Mouse (Mus musculus): ENCODE measurements around the gene 2610528J11Rik. TPM values are rescaled to one million over a fixed set of nuclear protein-coding genes. Genes with fewer than 3 reads are reported as not detected.
"Not testable (repeated sequence)": the region's sequence is repeated elsewhere in the genome, so short reads cannot be mapped to it uniquely, and the experiment has no call there.

Gene 2610528J11Rik
- total and polyA plus RNA-seq, 2 experiments from 2014 or later = not detected

GRCm38 (mm10) chr4:118539904-118540303 is 13.1 kb downstream of the 2610528J11Rik start:
- DNase-seq (ENCODE audit: low spot score) (no peak), ATAC-seq (no peak)
- Histone ChIP-seq H3K36me3 (ENCODE audit: insufficient read depth, low read length) (no peaks in the 10 kb centered on the region), H3K27ac (no peak overlapping the region), H3K4me1 (ENCODE audit: insufficient read depth, low read length) (no peaks in the 10 kb centered on the region), H3K4me2 (ENCODE audit: low read depth, low read length) (no peak overlapping the region), H3K9me3 (ENCODE audit: low read length) (no peaks in the 10 kb centered on the region), H3K9ac (replicated peaks; ENCODE audit: low read length) (no peak overlapping the region), H3K27me3 (ENCODE audit: insufficient read depth, low read length) (no peaks in the 10 kb centered on the region; the same call in 1 of the 2 replicates), H3K4me3 (ENCODE audit: low read length) (no peak overlapping the region)
- TF ChIP-seq CTCF (IDR thresholded peaks at IDR 0.05; ENCODE audit: low read depth) = no peak
- 11% methylated on average over 10 of the region's 10 CpGs for WGBS

GRCm38 (mm10) chr4:118542510-118543157 is 15.8 kb downstream of the 2610528J11Rik start:
- no peaks in the 10 kb centered on the region for H3K9me3 ChIP-seq (ENCODE audit: low read length)
- no peak overlapping the region for H3K4me3 ChIP-seq (ENCODE audit: low read length)
- H3K27me3 ChIP-seq (ENCODE audit: insufficient read depth, low read length) = no peaks in the 10 kb centered on the region; the same call in 1 of the 2 replicates
- no peak overlapping the region for H3K27ac ChIP-seq
- H3K9ac ChIP-seq (replicated peaks; ENCODE audit: low read length) = no peak overlapping the region
- TF ChIP-seq CTCF (IDR thresholded peaks at IDR 0.05; ENCODE audit: low read depth) = no peak
- 61% methylated on average over 9 of the region's 9 CpGs for WGBS
- H3K4me1 ChIP-seq (ENCODE audit: insufficient read depth, low read length) = no peaks in the 10 kb centered on the region
- H3K4me2 ChIP-seq (ENCODE audit: low read depth, low read length) = 0 out of 2 replicates have a peak overlapping the region, but pooled peaks have one; percentile 57
- DNase-seq (ENCODE audit: low spot score) = no peak
- H3K36me3 ChIP-seq (ENCODE audit: insufficient read depth, low read length) = no peaks in the 10 kb centered on the region
- no peak for ATAC-seq

- Histone ChIP-seq H3K4me3 (ENCODE audit: low read length) (peak overlapping the region; percentile 28), H3K9ac (replicated peaks; ENCODE audit: low read length) (no peak overlapping the region), H3K4me1 (ENCODE audit: insufficient read depth, low read length) (no peaks in the 10 kb centered on the region), H3K36me3 (ENCODE audit: insufficient read depth, low read length) (no peaks in the 10 kb centered on the region), H3K4me2 (ENCODE audit: low read depth, low read length) (peak overlapping the region; percentile 57), H3K27me3 (ENCODE audit: insufficient read depth, low read length) (no peaks in the 10 kb centered on the region; the same call in 1 of the 2 replicates), H3K9me3 (ENCODE audit: low read length) (no peaks in the 10 kb centered on the region), H3K27ac (no peak overlapping the region)
- 16% methylated on average over 13 of the region's 13 CpGs for WGBS
- ATAC-seq (no peak), DNase-seq (ENCODE audit: low spot score) (no peak)
- 0 out of 2 replicates have a peak, but pooled peaks have one; percentile 8 for TF ChIP-seq CTCF (IDR thresholded peaks at IDR 0.05; ENCODE audit: low read depth)
Observed at GRCm38 (mm10) chr4:118543158-118543530, 16.3 kb downstream of the 2610528J11Rik start.

GRCm38 (mm10) chr4:118543592-118544260 is 16.9 kb downstream of the 2610528J11Rik start, which contains the start of gene Tmem125:
TSS of gene Tmem125 (minus strand) at chr4:118544044.
- no peaks in the 10 kb centered on the region for H3K9me3 ChIP-seq (ENCODE audit: low read length)
- WGBS = 2% methylated on average over 24 of the region's 24 CpGs
- H3K27ac ChIP-seq = no peak within 1 kb of the TSS
- DNase-seq (ENCODE audit: low spot score) = no peak
- no peaks in the 10 kb centered on the region; the same call in 1 of the 2 replicates for H3K27me3 ChIP-seq (ENCODE audit: insufficient read depth, low read length)
- TF ChIP-seq CTCF (IDR thresholded peaks at IDR 0.05; ENCODE audit: low read depth) = no peak
- H3K4me1 ChIP-seq (ENCODE audit: insufficient read depth, low read length) = no peaks in the 10 kb centered on the region
- H3K9ac ChIP-seq (replicated peaks; ENCODE audit: low read length) = peak within 1 kb of the TSS; percentile 40
- no peaks in the 10 kb centered on the region for H3K36me3 ChIP-seq (ENCODE audit: insufficient read depth, low read length)
- H3K4me2 ChIP-seq (ENCODE audit: low read depth, low read length) = peak within 1 kb of the TSS; percentile 57
- peak; percentile 63; the same call in 1 of the 2 replicates for ATAC-seq
- peak within 1 kb of the TSS; percentile 28 for H3K4me3 ChIP-seq (ENCODE audit: low read length)

- H3K4me2 ChIP-seq (ENCODE audit: low read depth, low read length) = no peak overlapping the region
- no peaks in the 10 kb centered on the region; the same call in 1 of the 2 replicates for H3K27me3 ChIP-seq (ENCODE audit: insufficient read depth, low read length)
- ATAC-seq (no peak), DNase-seq (ENCODE audit: low spot score) (no peak)
- no peaks in the 10 kb centered on the region for H3K36me3 ChIP-seq (ENCODE audit: insufficient read depth, low read length)
- TF ChIP-seq CTCF (IDR thresholded peaks at IDR 0.05; ENCODE audit: low read depth) = no peak
- no peak overlapping the region for H3K27ac ChIP-seq
- H3K4me3 ChIP-seq (ENCODE audit: low read length) = no peak overlapping the region
- no peak overlapping the region for H3K9ac ChIP-seq (replicated peaks; ENCODE audit: low read length)
- WGBS = 79% methylated on average over 14 of the region's 14 CpGs
- no peaks in the 10 kb centered on the region for H3K9me3 ChIP-seq (ENCODE audit: low read length)
- H3K4me1 ChIP-seq (ENCODE audit: insufficient read depth, low read length) = no peaks in the 10 kb centered on the region
Observed at GRCm38 (mm10) chr4:118544441-118545127, 17.8 kb downstream of the 2610528J11Rik start.

GRCm38 (mm10) chr4:118547424-118548129 is 20.8 kb downstream of the 2610528J11Rik start:
- H3K27me3 ChIP-seq (ENCODE audit: insufficient read depth, low read length); H3K4me2 ChIP-seq (ENCODE audit: low read depth, low read length); H3K9ac ChIP-seq (replicated peaks; ENCODE audit: low read length); H3K9me3 ChIP-seq (ENCODE audit: low read length); DNase-seq (ENCODE audit: low spot score); H3K4me3 ChIP-seq (ENCODE audit: low read length); H3K27ac ChIP-seq; H3K4me1 ChIP-seq (ENCODE audit: insufficient read depth, low read length); ATAC-seq; H3K36me3 ChIP-seq (ENCODE audit: insufficient read depth, low read length): not testable (repeated sequence)
- 91% methylated on average over 22 of the region's 23 CpGs for WGBS

GRCm38 (mm10) chr4:118548130-118548480 is 21.3 kb downstream of the 2610528J11Rik start:
- H3K9me3 ChIP-seq (ENCODE audit: low read length); H3K9ac ChIP-seq (replicated peaks; ENCODE audit: low read length); H3K27me3 ChIP-seq (ENCODE audit: insufficient read depth, low read length); H3K4me2 ChIP-seq (ENCODE audit: low read depth, low read length); H3K36me3 ChIP-seq (ENCODE audit: insufficient read depth, low read length); ATAC-seq; H3K27ac ChIP-seq; H3K4me3 ChIP-seq (ENCODE audit: low read length); H3K4me1 ChIP-seq (ENCODE audit: insufficient read depth, low read length): not testable (repeated sequence)
- WGBS = 91% methylated on average over 10 of the region's 10 CpGs
- DNase-seq (ENCODE audit: low spot score) = peak; percentile 76
